Mouse (Mus musculus) G1E (cell line): ENCODE measurements around the gene Olfr1449.

Source experiments
- CTCF ChIP-seq: IDR thresholded peaks from 2 replicates; pipeline ENCODE4 v1.5.1; 2012; ENCODE audit warnings: low read depth, low read length, inconsistent platforms, mixed read lengths
- GATA1 ChIP-seq: IDR thresholded peaks from 2 replicates; pipeline ENCODE4 v1.6.1; 2012; ENCODE audit warnings: borderline replicate concordance, low read length, inconsistent platforms, mixed read lengths
- TAL1 ChIP-seq: conservative IDR thresholded peaks from 2 replicates; pipeline ENCODE4 v1.6.1; 2012; ENCODE audit warnings: low read depth, low read length, inconsistent platforms, mixed read lengths

DNA sequence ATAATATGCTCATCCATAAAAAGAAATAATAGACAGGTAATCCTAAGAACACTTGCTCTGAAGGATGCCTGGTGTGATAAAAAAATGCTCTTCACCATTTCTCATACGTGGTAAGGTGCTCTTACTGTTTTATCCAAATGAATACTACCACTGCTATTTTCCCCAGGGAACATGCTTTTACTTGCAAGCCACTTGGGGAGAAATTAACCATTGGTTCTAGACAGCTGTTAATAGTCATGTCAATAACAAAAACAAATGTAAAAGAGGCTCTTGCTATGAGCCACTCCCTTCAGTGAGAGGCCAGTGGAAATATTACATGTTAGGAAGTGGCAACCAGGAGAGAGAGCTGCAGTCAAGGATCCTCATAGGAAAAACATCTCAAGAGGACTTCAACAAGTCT, 6.3 kb upstream of the Olfr1449 start, which contains the start of gene Olfr1448:
- no peak for TF ChIP-seq CTCF
- TF ChIP-seq GATA1: no peak
- no peak for TF ChIP-seq TAL1
